Mouse (Mus musculus) hematopoietic stem cell, adult 5-6 weeks (primary cell): ENCODE results near the gene Fam187a. TPM values are rescaled to one million over a fixed set of nuclear protein-coding genes. Genes with fewer than 3 reads are reported as not detected.

Experiments
- ATAC-seq, 2 experiments: fragments of 125-278 bp in 1 of 2; replicated peaks in 1 of 2; 2 replicates each; pipeline ENCODE4 v1.8.0; 2016 to 2017; ENCODE audit warnings: inconsistent platforms in 2 of 2, mild to moderate bottlenecking in 2 of 2, moderate number of reproducible peaks in 2 of 2, low read depth in 1 of 2, moderate TSS enrichment in 1 of 2; ENCODE audit not compliant: low FRiP score in 2 of 2, poor library complexity in 2 of 2, severe bottlenecking in 2 of 2, insufficient read depth in 1 of 2, low TSS enrichment in 1 of 2
- total RNA-seq: library from RNA; stranded (forward); fragments of 172-1452, 232-1000 nt; gene quantifications from 2 replicates; pipeline ENCODE4 v1.2.3, GENCODE M21; 2017

Fam187a gene
- total RNA-seq: not detected in 2 replicates

- no peak for ATAC-seq
Observed at GRCm38 (mm10) chr11:102884616-102885219, at the start of gene Fam187a. TSS of gene Fam187a (plus strand) at chr11:102885169.

DNA sequence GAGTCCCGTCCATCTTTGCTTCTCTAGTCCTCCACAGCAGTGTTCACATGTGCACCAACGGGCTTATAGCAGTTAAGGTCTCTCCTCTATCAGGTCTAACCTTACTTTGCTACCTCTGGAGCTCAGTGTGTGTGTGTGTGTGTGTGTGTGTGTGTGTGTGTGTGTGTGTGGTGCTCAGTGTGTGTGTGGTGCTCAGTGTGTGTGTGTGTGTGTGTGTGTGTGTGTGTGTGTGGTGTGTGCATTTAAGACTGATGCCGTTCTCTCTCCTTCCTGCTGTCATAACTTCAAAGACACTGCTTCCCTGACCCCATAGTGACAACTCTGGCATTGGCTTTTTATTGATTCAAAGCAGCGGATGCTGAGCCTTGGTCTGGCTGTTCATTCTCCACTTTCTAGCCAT lies 49.4 kb upstream of the Fam187a start, which contains the start of gene Higd1b:
Gene Higd1b (plus strand): TSS at position 301 of the 400 bp plus-strand sequence.
- no peak for ATAC-seq

- no peak for ATAC-seq
Observed at GRCm38 (mm10) chr11:102836146-102836545, 48.8 kb upstream of the Fam187a start.

- ATAC-seq: no peak
Observed at GRCm38 (mm10) chr11:102837385-102837784, 47.6 kb upstream of the Fam187a start.

DNA sequence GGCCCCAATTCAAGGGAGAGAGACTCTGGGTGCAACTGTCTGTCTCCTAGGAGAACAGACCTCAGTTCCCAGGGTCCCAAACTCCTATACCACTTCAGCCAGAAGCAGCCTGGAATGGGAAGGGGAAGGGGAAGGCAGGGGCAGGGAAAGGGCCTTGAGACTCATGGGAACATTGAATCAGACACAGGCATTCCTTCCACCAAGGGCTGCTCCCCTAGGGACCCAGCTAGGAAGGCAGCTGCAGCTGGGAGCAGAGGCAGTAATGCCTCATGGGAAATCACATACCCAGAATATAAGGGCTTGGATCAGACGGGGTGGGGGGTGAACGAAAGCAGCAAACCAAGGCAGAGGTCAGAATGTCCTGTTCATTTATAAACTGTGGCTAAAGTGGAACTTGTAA lies 46.8 kb upstream of the Fam187a start:
- no peak for ATAC-seq

DNA sequence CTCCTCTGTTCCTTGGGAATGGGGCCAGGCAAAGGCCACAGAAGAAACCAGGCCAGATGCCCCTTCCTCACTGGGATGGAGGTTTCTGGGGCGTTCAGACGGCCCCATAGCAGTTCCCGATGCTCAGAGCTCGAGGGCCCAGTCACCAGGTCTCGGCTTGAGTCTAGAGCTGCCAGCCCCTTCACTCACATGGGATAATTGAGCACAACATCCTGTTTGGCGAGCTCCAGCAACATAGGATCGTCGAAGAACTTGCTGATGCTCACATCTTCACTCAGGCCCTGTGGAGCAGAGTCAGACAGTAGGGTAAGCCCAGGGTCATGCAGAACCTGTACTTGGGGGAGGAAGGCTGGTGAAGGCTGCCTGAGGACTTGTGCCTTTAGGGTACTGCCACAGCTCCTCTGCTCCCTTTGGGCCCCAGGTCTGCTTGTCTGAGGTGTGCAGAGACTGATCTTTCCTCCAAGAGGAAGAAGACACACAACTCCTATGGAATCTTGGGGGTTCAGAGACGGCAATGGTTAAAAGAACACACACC lies 46.3 kb upstream of the Fam187a start:
- ATAC-seq: no peak

DNA sequence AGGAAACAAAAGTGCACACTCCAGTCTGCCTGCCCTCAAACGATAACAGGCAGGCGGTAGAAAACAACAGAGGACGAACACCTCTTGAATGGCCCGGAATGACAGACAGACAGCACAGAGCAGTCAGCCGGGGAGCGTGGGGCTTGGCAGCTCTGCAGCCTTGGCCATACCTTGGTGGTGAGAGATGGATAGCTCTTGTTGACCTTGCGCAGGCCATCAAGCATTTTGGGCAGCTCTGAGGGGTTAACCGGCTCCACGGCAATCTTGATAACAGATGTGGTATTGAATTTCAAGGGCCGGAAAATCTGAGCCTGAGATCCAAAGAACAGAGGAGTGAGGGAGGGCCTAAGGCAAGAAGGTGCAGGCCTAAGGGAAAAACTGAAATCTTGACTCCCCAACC lies 39.0 kb upstream of the Fam187a start:
- ATAC-seq: no peak

- ATAC-seq: 0 out of 4 replicates have a peak, but pooled peaks have one; percentile 21 to 32
Observed at GRCm38 (mm10) chr11:102851883-102852282, 33.1 kb upstream of the Fam187a start.

- ATAC-seq: no peak
Observed at GRCm38 (mm10) chr11:102853760-102854159, 31.2 kb upstream of the Fam187a start.

- no peak for ATAC-seq
Observed at GRCm38 (mm10) chr11:102855941-102856340, 29.0 kb upstream of the Fam187a start.

- ATAC-seq: no peak
Observed at GRCm38 (mm10) chr11:102858951-102859350, 26.0 kb upstream of the Fam187a start.

DNA sequence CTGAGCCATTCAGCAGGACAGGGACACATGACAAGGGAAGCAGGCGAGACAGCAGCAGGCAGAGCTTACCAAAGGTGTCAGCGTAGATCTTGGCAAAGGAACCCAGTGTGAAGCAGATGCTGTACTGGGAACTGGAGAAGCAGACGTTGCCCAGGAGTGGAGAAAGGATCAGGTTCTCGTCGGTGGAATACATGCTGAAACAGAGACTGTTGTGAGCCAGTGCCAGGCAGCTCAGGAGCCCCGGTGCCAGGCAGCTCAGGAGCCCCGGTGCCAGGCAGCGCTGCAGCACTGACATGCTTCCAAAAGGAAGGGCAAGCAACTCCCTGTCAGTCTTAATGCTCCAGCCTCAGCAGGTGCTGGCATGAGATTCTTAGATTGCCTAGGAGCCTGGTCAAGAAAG lies 25.0 kb upstream of the Fam187a start:
- ATAC-seq: no peak

- ATAC-seq: peak; percentile 53 to 81; a peak in 1 of 4 replicates
Observed at GRCm38 (mm10) chr11:102864272-102864671, 20.7 kb upstream of the Fam187a start.

GRCm38 (mm10) chr11:102874801-102875334 lies 10.1 kb upstream of the Fam187a start:
- no peak for ATAC-seq

DNA sequence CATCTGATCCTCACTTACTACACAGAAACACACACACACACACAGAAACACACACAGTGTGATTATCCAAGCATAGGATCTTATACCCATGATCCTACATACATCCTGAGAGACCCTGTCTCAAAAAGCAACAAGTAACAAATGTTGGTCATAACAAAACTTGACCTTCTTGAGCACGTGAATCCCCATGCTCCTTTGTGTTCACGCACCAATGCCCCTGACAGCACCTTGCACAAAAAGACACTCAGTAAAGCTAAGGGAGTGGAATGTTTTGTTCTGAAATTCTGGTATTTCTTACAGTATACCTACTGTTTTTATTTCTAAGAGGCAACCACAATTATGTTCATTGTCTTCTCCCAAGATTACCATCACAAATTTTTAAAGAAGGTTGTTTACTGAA lies 5.4 kb upstream of the Fam187a start:
- no peak for ATAC-seq

DNA sequence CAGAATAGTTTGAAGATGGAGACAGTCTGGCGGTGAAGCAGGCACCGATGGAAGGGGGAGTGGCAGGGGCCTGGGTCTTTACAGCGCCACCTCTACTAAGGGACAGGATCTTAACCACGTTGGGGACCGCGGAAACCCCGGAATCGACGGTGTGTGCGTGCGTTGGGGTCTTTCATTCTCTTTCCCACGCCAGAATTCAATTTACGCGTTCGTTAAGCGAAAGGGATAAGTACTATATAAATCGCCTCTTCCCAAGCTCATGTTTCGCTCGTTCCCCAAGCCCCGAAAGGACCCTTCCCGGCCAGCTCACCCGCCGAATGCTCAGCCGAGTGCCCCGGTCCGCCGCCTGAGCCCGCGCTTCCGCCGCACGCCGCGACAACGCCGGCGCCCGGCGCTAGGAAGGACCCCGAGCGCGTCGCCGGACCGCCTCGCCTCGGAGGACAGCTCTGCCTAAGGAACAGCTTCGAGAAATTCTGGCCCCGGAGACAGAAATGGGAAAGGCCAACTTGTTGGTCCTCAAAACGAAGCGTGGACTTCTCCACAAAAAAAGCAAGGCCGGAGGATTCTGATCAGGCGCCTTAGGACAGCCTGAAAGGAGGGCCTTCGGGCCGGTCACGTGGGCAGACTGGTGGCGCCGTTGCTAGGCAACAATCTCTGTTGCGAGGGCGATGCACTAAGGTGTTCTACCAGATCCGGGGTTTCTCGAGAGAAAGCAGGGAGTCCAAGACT lies 4.2 kb upstream of the Fam187a start, which contains the start of the genes Eftud2 and Ccdc103:
Gene Eftud2 (minus strand): TSS at position 401 of the 729 bp plus-strand sequence.
Gene Ccdc103 (plus strand): TSS at position 620 of the 729 bp plus-strand sequence.
- ATAC-seq: peak; percentile 90

DNA sequence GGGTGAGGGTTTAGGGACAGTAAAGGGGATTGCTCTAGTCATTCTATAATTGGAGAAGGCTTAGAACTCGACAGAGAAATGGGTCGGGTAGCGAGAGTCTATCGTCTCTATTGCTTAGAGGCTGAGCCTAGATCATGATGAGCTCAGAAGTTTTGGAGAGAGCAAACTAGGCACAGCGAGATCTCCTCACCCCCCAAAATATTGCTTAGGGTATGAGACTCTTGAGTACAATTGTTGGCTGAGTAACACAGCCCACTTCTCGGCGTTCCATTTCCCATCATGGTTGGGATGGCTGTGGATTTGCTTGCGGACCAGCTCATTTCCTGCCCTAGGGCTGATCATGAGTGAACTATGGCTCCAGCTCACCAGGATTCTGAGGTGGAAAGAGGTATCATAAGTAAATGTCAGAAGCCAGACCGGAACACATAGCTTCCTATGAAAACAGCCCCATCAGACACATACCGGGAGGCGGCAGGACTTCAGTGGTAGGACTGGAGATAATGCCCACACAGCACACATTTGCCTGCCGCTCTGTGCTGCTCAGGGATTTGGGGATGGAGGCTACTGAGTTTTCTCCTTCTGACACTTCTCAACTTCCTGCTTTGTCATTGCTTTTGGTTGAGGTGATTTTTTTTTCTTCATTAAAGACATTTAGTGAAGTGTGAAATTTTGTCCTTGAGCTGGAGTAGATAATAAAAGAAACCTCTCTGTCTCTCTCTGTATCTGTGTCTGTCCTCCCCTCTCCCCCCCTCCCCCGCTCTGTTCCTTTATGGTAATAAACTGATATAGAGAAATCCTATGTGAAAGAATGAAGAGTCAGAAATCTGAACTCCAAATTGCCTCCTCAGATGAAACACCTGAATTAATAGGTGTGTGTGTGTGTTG lies 3.4 kb upstream of the Fam187a start:
- ATAC-seq: peak in 1 of 2 experiments; percentile 3; a peak in 1 of 4 replicates
